Mouse (Mus musculus) cerebellum, postnatal 36 days (tissue): ENCODE results near the gene Ncapd3.

Experiments used
- DNase-seq, 2 experiments: peaks; one replicate each; pipeline ENCODE4 v3.0.0; 2021 to 2022; ENCODE audit warnings: mixed read lengths in 2 of 2

The Ncapd3 gene

DNA sequence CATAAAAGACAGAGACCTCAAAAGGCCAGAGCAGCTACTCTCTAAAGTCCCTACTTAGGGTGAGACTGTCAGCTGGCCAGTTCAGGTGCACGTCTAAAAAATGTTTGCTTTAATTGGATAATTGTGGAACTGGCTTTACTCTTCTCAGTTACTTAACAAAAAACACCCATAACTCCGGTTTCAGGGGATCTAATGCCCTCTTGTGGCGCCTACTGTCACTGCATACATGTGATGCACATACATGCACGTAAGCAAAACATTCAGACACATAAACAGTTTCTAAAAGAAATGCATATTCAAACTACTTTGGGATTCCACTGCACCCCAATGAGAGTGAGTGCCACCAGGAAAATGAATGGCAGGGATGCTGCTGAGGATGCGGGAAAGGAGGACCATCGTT lies 96.6 kb downstream of the Ncapd3 start:
- no peak for DNase-seq

DNA sequence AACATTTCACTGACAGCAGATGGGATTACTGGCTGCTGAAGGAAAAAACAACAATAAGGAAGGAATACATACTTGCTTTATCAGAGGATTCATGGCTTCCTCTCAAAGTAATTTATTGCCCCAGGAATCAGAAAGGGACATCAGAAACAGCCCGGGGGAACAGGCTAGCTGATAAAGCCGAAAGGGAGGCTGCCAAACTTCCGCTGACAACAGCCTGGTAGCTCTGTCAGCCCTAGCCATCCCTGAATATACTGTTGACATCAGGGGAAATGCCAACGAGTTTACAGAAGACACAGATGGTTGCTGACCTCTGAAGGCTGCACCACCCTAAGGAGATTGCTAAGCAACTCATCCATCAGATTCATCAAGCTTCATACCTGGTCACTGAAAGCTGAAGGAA lies 98.7 kb downstream of the Ncapd3 start:
- DNase-seq = no peak

DNA sequence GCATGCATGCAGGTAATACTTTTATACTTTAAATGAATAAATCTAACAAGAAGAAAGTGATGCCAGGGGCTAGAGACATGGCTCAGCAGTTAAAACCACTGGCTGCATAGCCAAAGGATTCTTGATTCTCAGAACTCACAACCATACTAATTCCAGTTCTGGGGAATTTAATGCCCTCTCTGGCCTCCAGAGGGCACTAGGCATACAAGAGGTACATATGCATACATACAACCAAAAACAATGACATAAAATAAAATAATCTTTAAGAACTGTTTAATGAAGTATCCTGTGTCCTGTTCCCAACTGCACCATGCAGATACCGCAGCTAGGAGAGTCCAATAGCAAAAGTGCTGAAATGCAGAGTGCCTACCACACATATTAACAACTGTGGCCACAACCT lies 104.4 kb downstream of the Ncapd3 start:
- DNase-seq = peak; percentile 67 to 78

DNA sequence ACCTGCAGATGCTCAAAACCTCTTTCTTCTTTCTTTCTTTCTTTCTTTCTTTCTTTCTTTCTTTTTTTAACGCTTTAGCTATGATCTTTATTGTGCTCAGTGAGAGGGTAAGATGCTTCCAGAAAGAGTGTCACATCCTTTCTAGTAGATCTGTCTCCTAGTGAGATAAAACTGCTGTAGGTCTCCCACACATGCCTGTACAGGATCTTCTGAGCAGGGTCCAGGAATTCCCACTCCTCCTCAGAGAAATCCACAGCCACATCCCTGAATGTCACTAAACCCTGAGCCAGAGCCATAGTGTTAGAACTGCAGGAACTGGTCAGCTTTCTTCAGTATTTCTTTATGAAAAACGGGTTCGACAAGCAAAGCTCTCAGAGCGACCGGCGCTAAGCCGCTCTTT lies 105.4 kb downstream of the Ncapd3 start:
- DNase-seq = no peak

DNA sequence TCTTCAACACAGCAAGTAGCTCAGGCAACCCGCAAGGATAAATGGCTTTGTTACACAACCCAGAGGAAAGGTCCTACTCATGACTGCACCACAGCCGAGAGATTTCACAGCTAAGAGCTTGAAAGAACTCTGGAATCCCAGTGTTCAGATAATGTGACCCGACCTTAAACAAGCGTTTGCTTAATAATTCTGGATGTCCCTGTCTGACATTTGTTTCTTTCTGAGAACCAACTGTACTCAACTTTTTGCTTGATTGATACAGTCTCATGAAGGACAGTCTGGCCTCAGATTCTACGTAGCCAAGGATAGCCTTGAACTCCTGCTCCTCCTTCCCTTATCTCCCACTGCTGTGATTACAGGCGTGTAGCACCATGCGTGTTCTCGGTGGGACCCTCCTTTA lies 106.7 kb downstream of the Ncapd3 start:
- DNase-seq = no peak

DNA sequence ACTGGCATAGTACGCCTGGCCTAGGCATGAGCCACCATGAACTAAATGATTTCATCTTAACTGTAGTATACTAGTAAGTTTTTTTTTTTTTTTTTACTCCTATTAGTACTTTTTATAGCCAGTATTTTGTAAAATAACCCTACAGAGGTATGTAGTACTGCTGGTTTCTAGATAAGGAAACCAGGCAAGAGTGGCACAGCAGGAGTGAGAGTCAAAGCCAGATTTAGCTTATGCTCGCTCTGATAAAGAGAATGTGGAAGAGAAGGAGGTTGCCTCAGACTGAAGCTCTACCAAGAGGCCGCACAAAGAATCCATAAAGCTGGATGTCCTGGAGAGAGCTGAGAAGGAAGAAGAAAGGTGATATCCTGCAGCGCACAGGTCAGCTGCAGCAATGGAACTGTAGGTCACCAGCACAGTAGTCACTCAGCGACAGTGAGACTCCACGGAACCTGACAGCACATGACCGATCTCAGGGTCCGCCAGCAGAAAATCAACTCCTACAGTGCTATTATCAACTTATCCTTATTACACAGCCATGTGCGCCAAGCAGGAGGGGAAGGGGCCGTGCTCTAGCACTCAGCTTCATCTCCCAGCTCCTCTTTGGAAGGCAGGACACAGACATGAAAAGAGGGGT lies 110.6 kb downstream of the Ncapd3 start:
- DNase-seq = no peak

DNA sequence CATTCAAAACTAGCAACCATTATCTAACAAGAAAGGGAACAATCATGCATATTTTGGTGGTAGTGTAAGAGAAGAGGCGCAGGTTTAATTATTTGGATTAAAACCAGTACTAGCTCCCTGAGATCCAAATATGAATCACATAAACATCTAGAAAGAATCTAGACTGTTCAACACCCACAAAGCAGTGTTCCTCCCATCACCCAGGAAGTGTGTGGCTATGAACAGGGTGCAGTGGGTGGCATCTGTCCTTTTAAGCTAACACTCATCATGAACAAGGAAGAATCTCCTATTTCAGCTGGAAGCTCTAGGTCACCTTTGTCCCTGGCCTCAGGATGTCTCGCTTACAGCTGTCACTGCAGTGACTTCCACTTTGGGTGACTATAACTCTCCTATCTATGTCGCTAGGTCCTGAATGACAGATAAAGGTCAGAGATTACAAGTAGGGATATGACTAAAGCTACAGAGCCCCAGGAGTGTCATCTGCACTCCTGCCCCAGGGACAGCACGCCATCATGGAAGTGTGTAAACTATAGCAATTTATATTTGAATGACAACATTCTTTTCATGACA lies 114.4 kb downstream of the Ncapd3 start:
- no peak for DNase-seq
